Mouse (Mus musculus) mouse embryonic stem cell (cell line): ENCODE measurements around the gene Mrpl58.

Experiments
- in situ Hi-C, 2 experiments: fragments of 300-500 bp; cut with MboI; formaldehyde crosslinking; loops; 1 replicate in 1 of 2; 3 replicates in 1 of 2; pipeline ENCODE4 v1.14.3; 2019 to 2020; ENCODE audit warnings: low sequenced_read_pairs in 2 of 2, low pct_unique_long_range_greater_than_20kb in 1 of 2, mixed read lengths in 1 of 2; ENCODE audit not compliant: unreplicated experiment in 1 of 2

Mrpl58 gene

GRCm38 (mm10) chr11:115420336-115421190 lies 17.0 kb downstream of the Mrpl58 start:
- in situ Hi-C loops = loop anchor here in 1 of 2 experiments (25.0 kb wide), 1 partner anchor 1442 kb away; the partner anchor contains the start of genes Mfsd11 and Srsf2

GRCm38 (mm10) chr11:115421328-115421727 lies 17.8 kb downstream of the Mrpl58 start:
- in situ Hi-C loops = loop anchor here in 1 of 2 experiments (25.0 kb wide), 1 partner anchor 1441 kb away; the partner anchor contains the start of genes Mfsd11 and Srsf2

- in situ Hi-C loops = loop anchor here in 1 of 2 experiments (25.0 kb wide), 1 partner anchor 1440 kb away; the partner anchor contains the start of genes Mfsd11 and Srsf2
Measured at GRCm38 (mm10) chr11:115421972-115422371, 18.4 kb downstream of the Mrpl58 start.

GRCm38 (mm10) chr11:115423091-115423490 lies 19.5 kb downstream of the Mrpl58 start:
- in situ Hi-C loops = loop anchor here in 1 of 2 experiments (25.0 kb wide), 1 partner anchor 1439 kb away; the partner anchor contains the start of genes Mfsd11 and Srsf2

- in situ Hi-C loops = loop anchor here in 1 of 2 experiments (25.0 kb wide), 1 partner anchor 1438 kb away; the partner anchor contains the start of genes Mfsd11 and Srsf2
Measured at GRCm38 (mm10) chr11:115424666-115425065, 21.1 kb downstream of the Mrpl58 start.

- in situ Hi-C loops = no loop called here
Measured at GRCm38 (mm10) chr11:115425671-115426070, 22.1 kb downstream of the Mrpl58 start.

GRCm38 (mm10) chr11:115427482-115428331 lies 24.2 kb downstream of the Mrpl58 start:
- in situ Hi-C loops = no loop called here

GRCm38 (mm10) chr11:115429307-115429706 lies 25.8 kb downstream of the Mrpl58 start:
- in situ Hi-C loops = no loop called here

- in situ Hi-C loops = no loop called here
Measured at GRCm38 (mm10) chr11:115430561-115430960, 27.0 kb downstream of the Mrpl58 start.

- in situ Hi-C loops = no loop called here
Measured at GRCm38 (mm10) chr11:115432814-115433213, 29.3 kb downstream of the Mrpl58 start.

GRCm38 (mm10) chr11:115433342-115433741 lies 29.8 kb downstream of the Mrpl58 start:
- in situ Hi-C loops = no loop called here

GRCm38 (mm10) chr11:115435596-115436337 lies 32.2 kb downstream of the Mrpl58 start:
- in situ Hi-C loops = no loop called here

GRCm38 (mm10) chr11:115437571-115438122 lies 34.1 kb downstream of the Mrpl58 start:
- in situ Hi-C loops = no loop called here

- in situ Hi-C loops = no loop called here
Measured at GRCm38 (mm10) chr11:115439326-115439725, 35.8 kb downstream of the Mrpl58 start.

GRCm38 (mm10) chr11:115439906-115440595 lies 36.5 kb downstream of the Mrpl58 start, which contains the start of gene Trim80:
Trim80 (plus strand) TSS chr11:115440545.
- in situ Hi-C loops = loop anchor here in 1 of 2 experiments (5.0 kb wide), 1 partner anchor 83 kb away; no protein-coding TSS in a partner anchor

- in situ Hi-C loops = loop anchor here in 1 of 2 experiments (5.0 kb wide), 1 partner anchor 84 kb away; no protein-coding TSS in a partner anchor
Measured at GRCm38 (mm10) chr11:115441417-115441816, 37.9 kb downstream of the Mrpl58 start.

- in situ Hi-C loops = no loop called here
Measured at GRCm38 (mm10) chr11:115446906-115447305, 43.4 kb downstream of the Mrpl58 start.
